Mouse (Mus musculus): Measurements from ENCODE around the gene Fam83d.

Gene Fam83d

GRCm38 (mm10) chr2:158776716-158777115 is 8.8 kb downstream of the Fam83d start:
- CTCF ChIA-PET: interaction anchor here in 1 of 4 experiments (0.5 to 2.1 kb wide), 2 partner anchors 75 to 87 kb away, joined by 3 to 7 read pairs; no protein-coding TSS in a partner anchor

GRCm38 (mm10) chr2:158777490-158777889 is 9.6 kb downstream of the Fam83d start:
- ChIA-PET CTCF (interaction anchor here in 3 of 4 experiments (0.5 to 2.1 kb wide), 3 partner anchors 50 to 228 kb away, joined by 3 to 7 read pairs (median 4); no protein-coding TSS in a partner anchor), POLR2A (interaction anchor here in 3 of 4 experiments (0.6 to 3.5 kb wide), 13 partner anchors 8 to 92 kb away, joined by 3 to 24 read pairs (median 5); partner anchors contain the start of genes Fam83d (in 2 of the 3) and Dhx35 (in 1 of the 3))

More at GRCm38 (mm10) chr2:158776716-158777115, 8.8 kb downstream of the Fam83d start:
- POLR2A ChIA-PET: interaction anchor here in 3 of 4 experiments (0.7 to 3.5 kb wide), 12 partner anchors 8 to 50 kb away, joined by 3 to 24 read pairs (median 4); partner anchors contain the start of gene Fam83d (in 2 of the 3)

- POLR2A ChIA-PET: interaction anchor here in 3 of 4 experiments (0.6 to 3.5 kb wide), 15 partner anchors 9 to 615 kb away, joined by 3 to 24 read pairs (median 4); partner anchors contain the start of genes Dhx35 (in 3 of the 3) and Fam83d (in 1 of the 3)
- CTCF ChIA-PET: interaction anchor here in 3 of 4 experiments (0.7 to 2.1 kb wide), 4 partner anchors 11 to 228 kb away, joined by 3 to 7 read pairs (median 4); no protein-coding TSS in a partner anchor
These were observed 10.5 kb downstream of the Fam83d start for GRCm38 (mm10) chr2:158778349-158778748.

GRCm38 (mm10) chr2:158781126-158781525 is 13.2 kb downstream of the Fam83d start:
- ChIA-PET CTCF (interaction anchor here in 1 of 4 experiments (1.5 kb wide), 1 partner anchor 83 kb away, joined by 4 read pairs; no protein-coding TSS in a partner anchor), POLR2A (interaction anchor here in 3 of 4 experiments (0.6 to 1.5 kb wide), 5 partner anchors 9 to 18 kb away, joined by 3 to 4 read pairs (median 4); partner anchors contain the start of gene Fam83d (in 2 of the 3))

GRCm38 (mm10) chr2:158786927-158787795 is 19.3 kb downstream of the Fam83d start:
- ChIA-PET POLR2A (interaction anchor here in 2 of 4 experiments (1.0 to 9.0 kb wide), 5 partner anchors 9 to 17 kb away, joined by 3 to 62 read pairs (median 4); partner anchors contain the start of gene Fam83d (in 1 of the 2)), CTCF (interaction anchor here in 2 of 4 experiments (0.7 to 1.4 kb wide), 3 partner anchors 11 to 78 kb away, joined by 3 read pairs; no protein-coding TSS in a partner anchor)

- ChIA-PET POLR2A (interaction anchor here (0.6 to 3.4 kb wide), 38 partner anchors 9 to 1949 kb away, joined by 3 to 18 read pairs (median 4); partner anchors contain the start of genes Fam83d (in 4 of the 4) and Ralgapb (in 1 of the 4)), CTCF (interaction anchor here in 3 of 4 experiments (0.6 to 0.9 kb wide), 4 partner anchors 26 to 478 kb away, joined by 3 to 12 read pairs (median 4); no protein-coding TSS in a partner anchor)
These were observed 26.7 kb downstream of the Fam83d start, which contains the start of gene Dhx35 for GRCm38 (mm10) chr2:158794494-158795004. Dhx35 (plus strand) TSS chr2:158794807.

GRCm38 (mm10) chr2:158795043-158795442 is 27.1 kb downstream of the Fam83d start:
- ChIA-PET CTCF (interaction anchor here in 3 of 4 experiments (0.7 to 0.9 kb wide), 3 partner anchors 27 to 478 kb away, joined by 3 to 4 read pairs (median 3); no protein-coding TSS in a partner anchor), POLR2A (interaction anchor here (0.6 to 3.4 kb wide), 39 partner anchors 8 to 1949 kb away, joined by 3 to 18 read pairs (median 3); partner anchors contain the start of genes Fam83d (in 4 of the 4) and Ralgapb (in 1 of the 4))

GRCm38 (mm10) chr2:158795875-158796274 is 28.0 kb downstream of the Fam83d start:
- POLR2A ChIA-PET: interaction anchor here (0.6 to 3.4 kb wide), 17 partner anchors 8 to 54 kb away, joined by 3 to 18 read pairs (median 3); partner anchors contain the start of gene Fam83d (in 2 of the 4)
- CTCF ChIA-PET: interaction anchor here in 1 of 4 experiments (0.5 kb wide), 1 partner anchor 395 kb away, joined by 4 read pairs; no protein-coding TSS in a partner anchor

- ChIA-PET POLR2A (interaction anchor here in 3 of 4 experiments (0.7 to 2.0 kb wide), 8 partner anchors 10 to 49 kb away, joined by 3 to 7 read pairs (median 4); no protein-coding TSS in a partner anchor), CTCF (interaction anchor here in 3 of 4 experiments (0.6 to 1.2 kb wide), 6 partner anchors 17 to 251 kb away, joined by 3 to 5 read pairs (median 4); no protein-coding TSS in a partner anchor)
These were observed 31.4 kb downstream of the Fam83d start for GRCm38 (mm10) chr2:158799328-158799727.

- POLR2A ChIA-PET: interaction anchor here (0.6 to 2.0 kb wide), 14 partner anchors 11 to 127 kb away, joined by 3 to 8 read pairs (median 3); partner anchors contain the start of gene Fam83d (in 1 of the 4)
- CTCF ChIA-PET: interaction anchor here in 2 of 4 experiments (0.6 to 1.8 kb wide), 3 partner anchors 27 to 607 kb away, joined by 3 to 5 read pairs (median 4); no protein-coding TSS in a partner anchor
These were observed 32.9 kb downstream of the Fam83d start for GRCm38 (mm10) chr2:158800788-158801187.

GRCm38 (mm10) chr2:158803575-158803974 is 35.7 kb downstream of the Fam83d start:
- ChIA-PET CTCF (interaction anchor here in 3 of 4 experiments (0.6 to 1.2 kb wide), 3 partner anchors 30 to 151 kb away, joined by 3 to 4 read pairs (median 3); no protein-coding TSS in a partner anchor), POLR2A (interaction anchor here in 2 of 4 experiments (0.8 to 3.3 kb wide), 5 partner anchors 9 to 36 kb away, joined by 3 to 18 read pairs (median 4); partner anchors contain the start of gene Dhx35 (in 2 of the 2))

GRCm38 (mm10) chr2:158815686-158816085 is 47.8 kb downstream of the Fam83d start:
- ChIA-PET POLR2A (interaction anchor here in 2 of 4 experiments (0.6 to 1.8 kb wide), 5 partner anchors 11 to 284 kb away, joined by 4 to 5 read pairs (median 4); no protein-coding TSS in a partner anchor), CTCF (interaction anchor here in 2 of 4 experiments (0.5 to 0.9 kb wide), 3 partner anchors 34 to 1458 kb away, joined by 3 to 4 read pairs (median 3); no protein-coding TSS in a partner anchor)

GRCm38 (mm10) chr2:158816239-158816638 is 48.3 kb downstream of the Fam83d start:
- CTCF ChIA-PET: interaction anchor here in 1 of 4 experiments (0.5 to 0.9 kb wide), 4 partner anchors 17 to 1916 kb away, joined by 3 to 4 read pairs (median 3); no protein-coding TSS in a partner anchor
- POLR2A ChIA-PET: interaction anchor here in 2 of 4 experiments (0.6 to 1.8 kb wide), 7 partner anchors 10 to 285 kb away, joined by 3 to 5 read pairs (median 4); no protein-coding TSS in a partner anchor

GRCm38 (mm10) chr2:158817708-158818107 is 49.8 kb downstream of the Fam83d start:
- POLR2A ChIA-PET: interaction anchor here in 2 of 4 experiments (0.8 to 1.4 kb wide), 3 partner anchors 9 to 26 kb away, joined by 3 read pairs; no protein-coding TSS in a partner anchor

GRCm38 (mm10) chr2:158828124-158828523 is 60.2 kb downstream of the Fam83d start:
- ChIA-PET CTCF (interaction anchor here (0.6 to 1.6 kb wide), 15 partner anchors 8 to 462 kb away, joined by 3 to 5 read pairs (median 3); no protein-coding TSS in a partner anchor), POLR2A (interaction anchor here in 2 of 4 experiments (0.7 to 2.2 kb wide), 10 partner anchors 8 to 1956 kb away, joined by 3 to 7 read pairs (median 3); no protein-coding TSS in a partner anchor)

More at GRCm38 (mm10) chr2:158817708-158818107, 49.8 kb downstream of the Fam83d start:
- CTCF ChIA-PET: interaction anchor here in 1 of 4 experiments (0.5 kb wide), 1 partner anchor 144 kb away, joined by 3 read pairs; no protein-coding TSS in a partner anchor

GRCm38 (mm10) chr2:158829746-158830145 is 61.9 kb downstream of the Fam83d start:
- ChIA-PET CTCF (interaction anchor here in 2 of 4 experiments (1.3 to 2.4 kb wide), 2 partner anchors 35 to 85 kb away, joined by 3 to 6 read pairs; no protein-coding TSS in a partner anchor), POLR2A (interaction anchor here in 1 of 4 experiments (1.5 to 2.4 kb wide), 3 partner anchors 13 to 29 kb away, joined by 3 to 5 read pairs (median 4); no protein-coding TSS in a partner anchor)
